Mouse (Mus musculus): ENCODE data around the gene Gm49358. TPM values are rescaled to one million over a fixed set of nuclear protein-coding genes. Genes with fewer than 3 reads are reported as not detected.

The Gm49358 gene
- polyA plus RNA-seq, 1 experiment from 2014 or later = not detected

GRCm38 (mm10) chr10:86786083-86786482, 22.3 kb downstream of the Gm49358 start:
- Histone ChIP-seq H3K27me3 (ENCODE audit: insufficient read depth, low read length) (no peaks in the 10 kb centered on the region), H3K36me3 (ENCODE audit: insufficient read depth, low read length) (no peaks in the 10 kb centered on the region), H3K9me3 (replicated peaks; ENCODE audit: low read length) (no peaks in the 10 kb centered on the region), H3K9ac (ENCODE audit: low read depth, low read length) (no peak overlapping the region), H3K27ac (no peak overlapping the region), H3K4me2 (ENCODE audit: low read length) (no peak overlapping the region), H3K4me1 (replicated peaks; ENCODE audit: insufficient read depth, low read length) (no peaks in the 10 kb centered on the region), H3K4me3 (replicated peaks; ENCODE audit: low read depth, low read length) (no peak overlapping the region)
- TF ChIP-seq CTCF (IDR thresholded peaks at IDR 0.05; ENCODE audit: low read depth) = no peak
- ATAC-seq (replicated peaks; ENCODE audit: low FRiP score, low read depth) (no peak), DNase-seq (ENCODE audit: low spot score) (no peak)
- 89% methylated on average over 5 of the region's 5 CpGs for WGBS

DNA sequence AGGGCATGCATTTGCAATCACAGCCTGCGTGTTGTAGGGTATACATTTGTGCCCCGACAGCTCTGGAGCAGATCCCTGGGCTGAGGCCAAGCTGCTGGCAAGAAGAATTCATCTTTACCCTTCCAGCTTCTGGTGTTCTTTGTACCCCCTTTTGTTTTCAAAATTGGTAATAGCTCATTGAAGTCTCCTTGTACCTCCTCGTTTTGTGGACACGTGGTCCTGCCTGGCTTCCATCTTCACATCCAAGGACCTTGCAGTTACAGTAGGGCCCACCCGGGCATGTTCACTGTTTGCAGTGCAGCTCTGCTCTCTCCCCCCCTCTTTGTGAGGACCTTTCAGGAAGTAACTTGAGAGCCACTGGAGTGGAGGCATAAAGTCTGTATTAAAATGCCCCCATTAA, 24.4 kb downstream of the Gm49358 start:
- no peaks in the 10 kb centered on the region for H3K9me3 ChIP-seq (replicated peaks; ENCODE audit: low read length)
- no peak overlapping the region for H3K27ac ChIP-seq
- H3K9ac ChIP-seq (ENCODE audit: low read depth, low read length) = no peak overlapping the region
- ATAC-seq (replicated peaks; ENCODE audit: low FRiP score, low read depth) (no peak), DNase-seq (ENCODE audit: low spot score) (no peak)
- no peaks in the 10 kb centered on the region for H3K27me3 ChIP-seq (ENCODE audit: insufficient read depth, low read length)
- H3K4me3 ChIP-seq (replicated peaks; ENCODE audit: low read depth, low read length) = no peak overlapping the region
- H3K36me3 ChIP-seq (ENCODE audit: insufficient read depth, low read length) = no peaks in the 10 kb centered on the region
- H3K4me1 ChIP-seq (replicated peaks; ENCODE audit: insufficient read depth, low read length) = no peaks in the 10 kb centered on the region; the same call in 1 of the 2 replicates
- no peak overlapping the region for H3K4me2 ChIP-seq (ENCODE audit: low read length)
- 50% methylated on average over 5 of the region's 5 CpGs for WGBS
- TF ChIP-seq CTCF (IDR thresholded peaks at IDR 0.05; ENCODE audit: low read depth) = no peak

- no peak for TF ChIP-seq CTCF (IDR thresholded peaks at IDR 0.05; ENCODE audit: low read depth)
Measured at GRCm38 (mm10) chr10:86789146-86789672, 25.4 kb downstream of the Gm49358 start.

GRCm38 (mm10) chr10:86791507-86792184, 27.9 kb downstream of the Gm49358 start:
- no peak overlapping the region for H3K4me3 ChIP-seq (replicated peaks; ENCODE audit: low read depth, low read length)
- no peak overlapping the region for H3K9ac ChIP-seq (ENCODE audit: low read depth, low read length)
- no peaks in the 10 kb centered on the region for H3K36me3 ChIP-seq (ENCODE audit: insufficient read depth, low read length)
- 59% methylated on average over 7 of the region's 7 CpGs for WGBS
- H3K27ac ChIP-seq = no peak overlapping the region
- DNase-seq (ENCODE audit: low spot score) = no peak
- no peak for TF ChIP-seq CTCF (IDR thresholded peaks at IDR 0.05; ENCODE audit: low read depth)
- no peak overlapping the region for H3K4me2 ChIP-seq (ENCODE audit: low read length)
- H3K27me3 ChIP-seq (ENCODE audit: insufficient read depth, low read length) = no peaks in the 10 kb centered on the region
- no peak for ATAC-seq (replicated peaks; ENCODE audit: low FRiP score, low read depth)
- H3K4me1 ChIP-seq (replicated peaks; ENCODE audit: insufficient read depth, low read length) = peaks cover 6% of the 10 kb centered on the region; the same call in 1 of the 2 replicates
- H3K9me3 ChIP-seq (replicated peaks; ENCODE audit: low read length) = no peaks in the 10 kb centered on the region

More at GRCm38 (mm10) chr10:86789146-86789672, 25.4 kb downstream of the Gm49358 start:
- H3K27ac ChIP-seq = no peak overlapping the region
- no peak overlapping the region for H3K4me3 ChIP-seq (replicated peaks; ENCODE audit: low read depth, low read length)
- ATAC-seq (replicated peaks; ENCODE audit: low FRiP score, low read depth) (no peak), DNase-seq (ENCODE audit: low spot score) (no peak)
- 77% methylated on average over 7 of the region's 7 CpGs for WGBS
- no peaks in the 10 kb centered on the region for H3K9me3 ChIP-seq (replicated peaks; ENCODE audit: low read length)
- H3K4me1 ChIP-seq (replicated peaks; ENCODE audit: insufficient read depth, low read length) = peaks cover 6% of the 10 kb centered on the region; the same call in 1 of the 2 replicates
- H3K4me2 ChIP-seq (ENCODE audit: low read length) = no peak overlapping the region
- no peaks in the 10 kb centered on the region for H3K27me3 ChIP-seq (ENCODE audit: insufficient read depth, low read length)
- H3K36me3 ChIP-seq (ENCODE audit: insufficient read depth, low read length) = no peaks in the 10 kb centered on the region
- H3K9ac ChIP-seq (ENCODE audit: low read depth, low read length) = no peak overlapping the region

DNA sequence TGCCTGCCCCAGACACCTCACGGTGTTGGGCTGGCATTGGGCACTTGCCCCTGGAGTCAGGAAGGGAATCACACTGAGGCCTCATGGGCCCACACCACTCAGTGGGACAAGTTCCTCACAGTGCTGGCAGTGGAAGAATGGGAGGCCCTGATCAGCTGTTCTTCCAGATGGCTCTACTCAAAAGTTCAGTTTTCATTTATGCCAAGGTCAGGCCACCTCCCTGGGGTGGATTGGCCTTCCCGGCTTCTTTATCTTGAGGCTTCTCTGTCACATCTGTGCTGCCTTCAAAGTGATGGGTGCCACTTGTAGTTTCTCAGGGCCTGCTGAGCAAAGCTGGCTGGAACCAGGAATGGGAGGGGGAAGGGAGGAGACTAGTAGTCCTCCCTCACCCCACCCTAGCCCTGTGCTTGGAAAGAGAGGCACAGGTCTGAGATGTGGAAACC, 29.8 kb downstream of the Gm49358 start:
- no peak overlapping the region for H3K27ac ChIP-seq
- no peak overlapping the region for H3K4me3 ChIP-seq (replicated peaks; ENCODE audit: low read depth, low read length)
- no peak overlapping the region for H3K4me2 ChIP-seq (ENCODE audit: low read length)
- H3K27me3 ChIP-seq (ENCODE audit: insufficient read depth, low read length) = no peaks in the 10 kb centered on the region
- H3K9me3 ChIP-seq (replicated peaks; ENCODE audit: low read length) = no peaks in the 10 kb centered on the region
- TF ChIP-seq CTCF (IDR thresholded peaks at IDR 0.05; ENCODE audit: low read depth) = no peak
- no peaks in the 10 kb centered on the region for H3K36me3 ChIP-seq (ENCODE audit: insufficient read depth, low read length)
- WGBS = 51% methylated on average over 2 of the region's 2 CpGs
- ATAC-seq (replicated peaks; ENCODE audit: low FRiP score, low read depth) (no peak; the same call in 1 of the 2 replicates), DNase-seq (ENCODE audit: low spot score) (no peak)
- H3K9ac ChIP-seq (ENCODE audit: low read depth, low read length) = no peak overlapping the region
- peaks cover 6% of the 10 kb centered on the region; the same call in 1 of the 2 replicates for H3K4me1 ChIP-seq (replicated peaks; ENCODE audit: insufficient read depth, low read length)

DNA sequence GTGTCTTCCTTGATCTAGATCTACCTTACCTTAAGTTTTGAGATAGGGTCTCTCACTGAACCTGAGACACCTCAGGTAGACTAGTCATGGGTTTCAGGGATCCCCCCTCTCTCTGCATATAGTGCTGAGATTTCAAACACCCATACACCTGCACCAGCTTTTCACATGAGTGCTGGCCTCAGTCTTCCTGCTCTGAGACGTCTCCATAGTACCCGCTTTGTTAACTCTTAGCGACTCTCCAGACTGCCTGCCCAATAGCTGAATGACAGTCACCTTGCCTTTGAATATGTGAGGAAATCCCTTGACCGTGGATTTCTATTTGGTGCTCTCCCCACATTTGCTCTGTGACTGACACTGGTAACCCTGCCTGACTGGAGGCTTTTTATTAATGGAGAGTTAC, 30.4 kb downstream of the Gm49358 start:
- Histone ChIP-seq H3K4me2 (ENCODE audit: low read length) (no peak overlapping the region), H3K4me3 (replicated peaks; ENCODE audit: low read depth, low read length) (no peak overlapping the region), H3K27me3 (ENCODE audit: insufficient read depth, low read length) (no peaks in the 10 kb centered on the region), H3K9me3 (replicated peaks; ENCODE audit: low read length) (no peaks in the 10 kb centered on the region), H3K4me1 (replicated peaks; ENCODE audit: insufficient read depth, low read length) (peaks cover 6% of the 10 kb centered on the region; the same call in 1 of the 2 replicates), H3K9ac (ENCODE audit: low read depth, low read length) (no peak overlapping the region), H3K27ac (no peak overlapping the region), H3K36me3 (ENCODE audit: insufficient read depth, low read length) (no peaks in the 10 kb centered on the region)
- TF ChIP-seq CTCF (IDR thresholded peaks at IDR 0.05; ENCODE audit: low read depth) = no peak
- 90% methylated on average over 4 of the region's 4 CpGs for WGBS
- DNase-seq (ENCODE audit: low spot score) (no peak), ATAC-seq (replicated peaks; ENCODE audit: low FRiP score, low read depth) (no peak)

Data from kidney, postnatal 0 days (tissue).